Mouse (Mus musculus): Measurements from ENCODE around the gene Abcf1.

DNA sequence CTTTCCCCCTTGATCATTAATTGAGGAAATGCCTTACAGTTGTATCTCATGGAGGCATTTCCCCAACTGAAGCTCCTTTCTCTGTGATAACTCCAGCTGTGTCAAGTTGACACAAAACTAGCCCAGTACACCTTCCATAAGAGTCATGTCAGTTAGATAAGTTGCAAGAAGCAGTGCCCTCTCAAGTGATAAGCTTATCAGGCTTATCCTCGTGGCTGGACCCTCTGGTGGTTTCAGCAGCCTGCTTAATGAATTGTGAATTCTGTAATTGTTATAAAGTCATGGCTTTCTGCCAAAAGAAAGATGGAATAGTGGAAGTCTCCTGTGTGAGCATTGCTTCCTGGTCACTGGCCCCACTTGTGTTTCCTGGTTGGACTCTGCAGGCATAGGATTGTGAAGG lies 42.1 kb downstream of the Abcf1 start:
- TF ChIP-seq CTCF (IDR thresholded peaks at IDR 0.05; ENCODE audit: control insufficient read depth, insufficient read depth, insufficient replicate concordance, low read depth, low read length) (no peak), POLR2A (IDR thresholded peaks at IDR 0.05; ENCODE audit: control insufficient read depth, low read depth, low read length) (no peak)
